Mouse (Mus musculus): ENCODE results near the gene Mxra8. TPM values are rescaled to one million over a fixed set of nuclear protein-coding genes. Genes with fewer than 3 reads are reported as not detected.
A peak's percentile ranks its signal among the peaks of the same experiment; 100 is the strongest.

The Mxra8 gene
- polyA plus RNA-seq, 1 experiment from 2014 or later = 43.6 TPM

DNA sequence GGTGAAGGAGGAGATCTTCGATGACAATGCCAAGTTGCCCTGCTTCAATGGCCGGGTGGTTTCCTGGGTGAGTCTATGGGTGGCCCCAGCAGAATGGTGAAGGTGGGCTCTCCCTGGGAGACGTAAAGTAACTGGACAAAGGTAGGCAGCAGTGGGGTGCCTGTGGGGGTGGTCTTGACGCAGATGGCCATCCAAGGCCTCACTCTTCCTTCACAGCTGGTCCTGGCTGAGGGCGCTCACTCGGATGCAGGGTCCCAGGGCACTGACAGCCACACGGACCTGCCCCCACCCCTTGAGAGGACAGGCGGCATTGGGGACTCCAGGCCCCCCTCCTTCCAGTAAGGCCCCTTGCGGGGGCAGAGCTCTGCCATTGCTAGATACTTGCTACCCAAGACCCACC, 13.9 kb downstream of the Mxra8 start:
- H3K4me1 ChIP-seq = peaks cover 16% of the 10 kb centered on the region
- no peak for DNase-seq (ENCODE audit: low spot score)
- H3K27ac ChIP-seq (replicated peaks) = no peak overlapping the region
- peaks cover 61% of the 10 kb centered on the region for H3K36me3 ChIP-seq (replicated peaks)
- no peaks in the 10 kb centered on the region for H3K27me3 ChIP-seq (replicated peaks; ENCODE audit: low read depth, poor library complexity, severe bottlenecking)
- no peaks in the 10 kb centered on the region for H3K9me3 ChIP-seq
- no peak overlapping the region for H3K4me3 ChIP-seq
- WGBS = 87% methylated on average over 9 of the region's 9 CpGs

DNA sequence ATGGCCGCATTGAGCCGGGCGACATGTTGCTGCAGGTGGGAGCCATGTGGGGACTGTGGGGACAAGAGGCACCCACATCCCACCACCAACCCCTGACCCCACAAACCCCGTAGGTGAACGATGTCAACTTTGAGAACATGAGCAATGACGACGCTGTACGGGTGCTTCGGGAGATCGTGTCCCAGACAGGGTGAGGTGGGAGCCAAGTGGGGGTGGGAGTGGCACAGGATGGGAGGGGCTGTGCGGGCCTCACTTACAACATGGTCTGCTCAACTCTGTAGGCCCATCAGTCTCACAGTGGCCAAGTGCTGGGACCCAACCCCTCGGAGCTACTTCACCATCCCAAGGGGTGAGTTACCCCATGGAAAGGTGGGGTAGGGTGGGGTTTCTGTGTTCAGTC, 15.5 kb downstream of the Mxra8 start:
- DNase-seq (ENCODE audit: low spot score) = no peak
- H3K27me3 ChIP-seq (replicated peaks; ENCODE audit: low read depth, poor library complexity, severe bottlenecking) = no peaks in the 10 kb centered on the region
- peaks cover 76% of the 10 kb centered on the region for H3K36me3 ChIP-seq (replicated peaks)
- no peaks in the 10 kb centered on the region for H3K9me3 ChIP-seq
- H3K27ac ChIP-seq (replicated peaks) = no peak overlapping the region
- H3K4me3 ChIP-seq = no peak overlapping the region
- 96% methylated on average over 12 of the region's 12 CpGs for WGBS
- H3K4me1 ChIP-seq = 0 out of 2 replicates have a peak, but pooled peaks cover 3% of the 10 kb centered on the region

DNA sequence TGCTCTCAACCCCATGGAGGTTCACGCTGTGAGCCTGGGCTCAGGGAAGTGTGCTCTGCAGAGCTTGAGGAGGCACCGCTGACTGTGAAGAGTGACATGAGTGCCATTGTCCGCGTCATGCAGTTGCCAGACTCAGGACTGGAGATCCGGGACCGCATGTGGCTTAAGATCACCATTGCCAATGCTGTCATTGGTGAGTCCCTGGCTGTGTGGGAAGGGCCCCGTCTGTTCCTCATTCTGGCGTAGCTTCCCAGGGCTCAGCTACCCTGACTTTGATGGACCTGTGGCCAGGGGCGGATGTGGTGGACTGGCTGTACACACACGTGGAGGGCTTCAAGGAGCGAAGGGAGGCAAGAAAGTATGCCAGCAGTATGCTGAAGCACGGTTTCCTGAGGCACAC, 16.6 kb downstream of the Mxra8 start:
- DNase-seq (ENCODE audit: low spot score) = no peak

DNA sequence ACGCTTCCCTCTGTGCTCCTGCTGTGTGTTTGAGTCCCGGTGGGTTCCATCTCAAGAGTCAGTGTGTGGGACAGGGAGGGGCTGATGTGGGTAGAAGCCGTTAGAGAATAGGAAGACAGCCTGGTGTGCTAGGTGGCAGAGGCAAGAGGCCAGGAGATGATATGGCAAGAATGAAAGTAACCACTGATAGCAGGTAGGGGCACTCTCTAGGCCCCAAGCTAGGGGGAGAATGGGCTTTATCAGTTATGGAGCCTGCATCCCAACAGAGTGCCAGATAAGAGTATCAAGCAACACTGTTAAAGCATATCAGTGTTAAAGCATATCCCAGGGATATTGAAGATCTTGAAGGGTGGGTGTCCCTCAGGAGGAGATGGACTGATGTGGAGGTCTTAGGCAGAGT, 17.4 kb downstream of the Mxra8 start:
- H3K4me3 ChIP-seq = 0 out of 2 replicates have a peak overlapping the region, but pooled peaks have one; percentile 6
- no peak overlapping the region for H3K27ac ChIP-seq (replicated peaks)
- no peaks in the 10 kb centered on the region for H3K9me3 ChIP-seq
- H3K36me3 ChIP-seq (replicated peaks) = peaks cover 90% of the 10 kb centered on the region
- DNase-seq (ENCODE audit: low spot score) = no peak
- no peaks in the 10 kb centered on the region for H3K27me3 ChIP-seq (replicated peaks; ENCODE audit: low read depth, poor library complexity, severe bottlenecking)
- no peaks in the 10 kb centered on the region for H3K4me1 ChIP-seq
- WGBS = 90% methylated on average over 3 of the region's 3 CpGs

More for the DNA sequence above, 16.6 kb downstream of the Mxra8 start:
- Histone ChIP-seq H3K9me3 (no peaks in the 10 kb centered on the region), H3K36me3 (replicated peaks) (peaks cover 84% of the 10 kb centered on the region), H3K27me3 (replicated peaks; ENCODE audit: low read depth, poor library complexity, severe bottlenecking) (no peaks in the 10 kb centered on the region), H3K4me1 (0 out of 2 replicates have a peak, but pooled peaks cover 3% of the 10 kb centered on the region), H3K27ac (replicated peaks) (no peak overlapping the region), H3K4me3 (no peak overlapping the region)
- 91% methylated on average over 12 of the region's 12 CpGs for WGBS

DNA sequence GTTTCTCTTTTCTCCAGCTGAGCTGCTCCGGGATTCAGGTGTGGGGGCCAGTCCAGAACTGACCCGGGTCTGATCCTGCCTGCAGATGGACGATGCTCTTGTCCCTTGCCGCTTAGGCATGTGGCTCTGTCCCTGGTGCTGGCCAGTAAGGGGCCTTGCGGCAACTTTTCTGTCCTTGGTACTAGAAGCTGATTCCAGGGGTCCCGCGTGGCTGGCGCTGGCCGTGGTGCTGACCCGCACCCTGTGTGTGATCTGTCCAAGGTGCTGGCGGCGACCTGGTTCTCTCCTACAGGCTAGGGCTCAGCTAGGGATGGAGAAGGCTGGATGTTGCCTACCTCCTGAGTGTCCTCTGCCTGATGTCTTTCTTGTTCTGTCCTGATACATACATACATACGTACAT, 19.8 kb downstream of the Mxra8 start:
- no peak overlapping the region for H3K4me3 ChIP-seq
- H3K9me3 ChIP-seq = no peaks in the 10 kb centered on the region
- H3K4me1 ChIP-seq = no peaks in the 10 kb centered on the region
- 20% methylated on average over 13 of the region's 13 CpGs for WGBS
- H3K27ac ChIP-seq (replicated peaks) = no peak overlapping the region
- no peaks in the 10 kb centered on the region for H3K27me3 ChIP-seq (replicated peaks; ENCODE audit: low read depth, poor library complexity, severe bottlenecking)
- DNase-seq (ENCODE audit: low spot score) = peak; percentile 92
- H3K36me3 ChIP-seq (replicated peaks) = peaks cover 75% of the 10 kb centered on the region

DNA sequence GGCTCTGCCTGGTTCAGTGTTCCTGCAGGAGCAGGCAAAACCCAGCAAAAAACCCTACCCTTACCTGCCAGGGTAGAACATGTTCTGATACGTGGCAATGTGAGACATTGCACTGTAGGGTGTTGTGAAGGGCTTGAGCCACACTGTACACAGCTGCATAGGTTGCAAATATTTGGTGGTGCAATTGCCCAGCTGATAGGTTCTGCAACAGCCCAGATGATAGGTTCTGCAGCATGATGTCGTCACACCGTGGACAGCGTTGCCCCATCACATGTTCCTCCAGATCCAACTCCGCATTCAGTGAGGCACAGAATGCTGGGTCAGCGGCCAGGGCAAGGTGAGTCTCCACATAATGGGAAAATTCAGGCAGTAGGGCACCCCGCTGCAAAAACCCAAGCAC, 22.3 kb downstream of the Mxra8 start:
- Histone ChIP-seq H3K27ac (replicated peaks) (no peak overlapping the region), H3K4me3 (no peak overlapping the region), H3K27me3 (replicated peaks; ENCODE audit: low read depth, poor library complexity, severe bottlenecking) (no peaks in the 10 kb centered on the region), H3K4me1 (no peaks in the 10 kb centered on the region), H3K9me3 (no peaks in the 10 kb centered on the region), H3K36me3 (replicated peaks) (peaks cover 75% of the 10 kb centered on the region)
- 91% methylated on average over 7 of the region's 7 CpGs for WGBS
- DNase-seq (ENCODE audit: low spot score) = no peak

DNA sequence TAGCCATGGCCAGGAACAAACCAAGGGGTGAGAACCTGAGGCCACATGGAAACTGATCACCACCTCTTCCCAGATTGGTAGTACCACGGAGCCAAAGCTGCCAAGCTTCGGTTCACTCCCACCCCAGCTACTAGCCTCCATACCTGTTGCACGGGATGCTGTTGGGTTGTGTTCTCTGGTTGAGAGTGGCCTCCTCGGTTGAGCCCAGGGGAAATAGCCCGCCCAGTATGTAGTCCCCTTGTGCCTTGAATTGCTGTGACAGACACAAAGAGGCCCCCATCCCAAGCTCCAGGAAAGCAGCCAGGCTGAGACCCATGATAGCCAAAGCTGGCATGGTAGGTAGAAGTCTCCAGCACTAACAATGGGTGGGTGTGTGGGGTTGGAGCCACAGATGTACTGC, 23.5 kb downstream of the Mxra8 start, which contains the start of gene Tas1r3:
TSS of gene Tas1r3 (minus strand) at position 362 of the 400 bp plus-strand sequence.
- Histone ChIP-seq H3K4me1 (no peaks in the 10 kb centered on the region), H3K9me3 (no peaks in the 10 kb centered on the region)
- no peak for DNase-seq (ENCODE audit: low spot score)

DNA sequence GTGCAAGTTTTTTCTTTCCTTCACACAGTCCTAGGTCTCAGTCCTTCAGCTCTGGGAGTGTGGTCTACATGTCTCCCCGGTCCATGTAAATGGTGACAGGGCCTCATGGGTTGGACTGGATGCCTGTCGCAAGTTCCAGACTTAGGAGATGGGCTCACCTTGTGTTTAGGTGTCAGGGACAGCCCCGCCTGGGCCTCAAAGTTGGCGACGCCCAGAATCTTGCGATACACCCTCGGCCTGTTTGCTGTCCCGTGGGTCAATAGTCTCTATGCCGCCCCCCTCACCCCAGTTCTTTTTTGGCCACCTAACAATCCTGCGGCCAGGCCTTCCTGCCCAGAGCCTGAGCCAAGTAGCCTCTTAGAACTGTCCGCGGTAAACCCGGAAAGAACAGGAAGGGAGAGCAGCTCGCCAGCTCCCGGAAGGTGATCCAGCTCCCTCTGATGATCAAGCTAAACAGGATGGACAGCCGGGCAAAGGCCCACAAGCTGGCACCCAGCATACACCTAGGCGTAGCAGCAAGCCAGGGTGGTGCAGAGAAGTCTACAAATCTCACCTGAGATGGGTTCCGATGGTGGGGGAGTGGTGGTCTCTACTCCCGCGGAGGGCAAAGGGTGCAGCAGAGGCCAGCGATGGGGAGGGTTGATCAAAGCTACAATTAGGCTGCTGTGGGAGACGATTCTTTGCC, 29.3 kb downstream of the Mxra8 start:
- Histone ChIP-seq H3K4me1 (peaks cover 27% of the 10 kb centered on the region), H3K27ac (replicated peaks) (peak overlapping the region; percentile 86), H3K36me3 (replicated peaks) (peaks cover 58% of the 10 kb centered on the region), H3K9me3 (no peaks in the 10 kb centered on the region), H3K27me3 (replicated peaks; ENCODE audit: low read depth, poor library complexity, severe bottlenecking) (no peaks in the 10 kb centered on the region), H3K4me3 (peak overlapping the region; percentile 88)
- 10% methylated on average over 22 of the region's 22 CpGs for WGBS
- DNase-seq (ENCODE audit: low spot score) = no peak

More for the DNA sequence above, 23.5 kb downstream of the Mxra8 start, which contains the start of gene Tas1r3:
- WGBS = 81% methylated on average over 5 of the region's 5 CpGs
- Histone ChIP-seq H3K36me3 (replicated peaks) (peaks cover 66% of the 10 kb centered on the region), H3K27me3 (replicated peaks; ENCODE audit: low read depth, poor library complexity, severe bottlenecking) (no peaks in the 10 kb centered on the region), H3K4me3 (no peak within 1 kb of the TSS), H3K27ac (replicated peaks) (no peak within 1 kb of the TSS)

DNA sequence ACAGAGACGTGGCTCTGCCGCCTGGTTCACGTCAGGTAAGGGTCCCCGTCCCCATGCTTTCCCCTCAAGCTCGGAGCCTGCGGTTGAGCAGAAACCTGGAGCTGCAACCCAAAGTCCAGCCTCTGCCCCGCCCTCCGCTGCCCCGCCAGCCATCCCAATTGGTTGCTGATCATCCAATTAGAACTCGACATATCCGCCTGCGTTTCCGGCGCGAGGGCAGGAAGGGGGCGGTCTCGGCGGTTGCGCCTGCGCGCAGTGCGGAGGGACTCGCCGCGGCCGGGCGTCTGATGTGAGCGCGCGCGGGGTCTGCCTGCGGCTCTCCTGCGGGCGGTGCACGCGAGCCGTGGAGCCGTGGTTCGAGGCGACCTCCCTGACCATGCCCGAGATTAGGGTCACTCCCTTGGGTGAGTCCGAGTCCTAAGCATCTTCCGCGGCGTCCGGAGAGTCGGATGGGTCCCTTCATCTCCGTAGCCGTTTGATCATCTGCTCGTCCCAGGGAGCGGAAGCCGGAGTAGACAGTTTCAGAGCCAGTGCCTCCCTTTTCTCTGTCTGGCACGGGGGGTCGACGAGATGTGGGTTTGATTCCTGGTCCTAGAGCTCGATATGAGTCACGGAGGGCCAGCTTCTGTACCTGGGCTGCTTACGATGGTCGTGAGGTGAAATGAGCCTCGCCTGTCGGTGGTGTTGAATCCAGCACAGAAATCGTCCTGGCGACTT, 30.0 kb downstream of the Mxra8 start, which contains the start of the genes Cptp and Ints11:
TSS of gene Cptp (minus strand) at position 124 of the 717 bp plus-strand sequence.
TSS of gene Ints11 (plus strand) at position 230 of the 717 bp plus-strand sequence.
- H3K4me3 ChIP-seq = peak within 1 kb of the TSS; percentile 88
- peak within 1 kb of the TSS; percentile 86 for H3K27ac ChIP-seq (replicated peaks)
- no peaks in the 10 kb centered on the region for H3K27me3 ChIP-seq (replicated peaks; ENCODE audit: low read depth, poor library complexity, severe bottlenecking)
- peaks cover 27% of the 10 kb centered on the region for H3K4me1 ChIP-seq
- peak; percentile 98 for DNase-seq (ENCODE audit: low spot score)
- peaks cover 61% of the 10 kb centered on the region for H3K36me3 ChIP-seq (replicated peaks)
- H3K9me3 ChIP-seq = no peaks in the 10 kb centered on the region
- under 1% methylated on average over 63 of the region's 63 CpGs for WGBS

DNA sequence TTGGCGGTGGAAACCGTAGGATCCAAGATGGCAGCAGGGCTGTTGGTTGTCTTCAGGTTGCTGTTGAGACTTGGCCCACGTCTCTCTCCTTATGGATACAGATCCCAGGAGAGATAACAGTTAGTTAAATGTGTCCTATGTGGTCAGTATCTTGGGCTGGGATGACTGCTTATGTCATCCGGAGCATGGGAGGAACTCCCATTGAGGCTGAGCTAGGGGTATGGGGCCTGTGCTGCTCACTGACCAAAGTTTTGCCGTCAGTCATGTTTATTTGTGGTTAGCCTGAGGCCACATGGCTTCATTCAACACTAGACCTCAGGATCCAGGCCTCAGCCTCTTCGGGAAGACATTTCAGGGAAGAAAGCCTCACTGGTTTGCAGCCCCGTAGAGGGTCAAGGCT, 31.9 kb downstream of the Mxra8 start:
- Histone ChIP-seq H3K4me3 (no peak overlapping the region), H3K27me3 (replicated peaks; ENCODE audit: low read depth, poor library complexity, severe bottlenecking) (no peaks in the 10 kb centered on the region), H3K27ac (replicated peaks) (no peak overlapping the region), H3K4me1 (peaks cover 27% of the 10 kb centered on the region), H3K9me3 (no peaks in the 10 kb centered on the region), H3K36me3 (replicated peaks) (peaks cover 61% of the 10 kb centered on the region)
- DNase-seq (ENCODE audit: low spot score) = no peak
- WGBS = 92% methylated on average over 7 of the region's 7 CpGs

DNA sequence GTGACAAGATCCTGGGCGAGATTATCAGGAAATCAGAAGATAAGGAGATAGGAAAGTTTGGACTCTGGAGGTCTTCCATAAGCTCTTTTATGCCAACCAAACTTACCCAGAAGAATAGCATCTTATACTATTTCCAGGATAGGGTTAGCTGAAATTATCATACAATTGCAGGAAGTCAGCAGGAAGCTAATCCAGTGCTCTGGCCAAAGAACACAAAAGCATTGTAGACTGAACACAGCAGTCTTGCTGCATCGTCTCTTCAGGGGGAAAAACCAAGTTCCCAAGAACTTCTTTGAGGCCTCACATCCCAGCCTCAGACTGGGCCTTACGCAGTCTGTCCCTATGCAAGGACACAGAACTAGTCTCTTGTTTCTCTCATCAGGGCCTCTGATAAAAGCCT, 44.1 kb downstream of the Mxra8 start:
- Histone ChIP-seq H3K4me1 (no peaks in the 10 kb centered on the region), H3K9me3 (no peaks in the 10 kb centered on the region), H3K36me3 (replicated peaks) (peaks cover 89% of the 10 kb centered on the region), H3K27ac (replicated peaks) (no peak overlapping the region), H3K27me3 (replicated peaks; ENCODE audit: low read depth, poor library complexity, severe bottlenecking) (no peaks in the 10 kb centered on the region), H3K4me3 (no peak overlapping the region)
- no peak for DNase-seq (ENCODE audit: low spot score)
- WGBS = 85% methylated on average over 3 of the region's 3 CpGs

DNA sequence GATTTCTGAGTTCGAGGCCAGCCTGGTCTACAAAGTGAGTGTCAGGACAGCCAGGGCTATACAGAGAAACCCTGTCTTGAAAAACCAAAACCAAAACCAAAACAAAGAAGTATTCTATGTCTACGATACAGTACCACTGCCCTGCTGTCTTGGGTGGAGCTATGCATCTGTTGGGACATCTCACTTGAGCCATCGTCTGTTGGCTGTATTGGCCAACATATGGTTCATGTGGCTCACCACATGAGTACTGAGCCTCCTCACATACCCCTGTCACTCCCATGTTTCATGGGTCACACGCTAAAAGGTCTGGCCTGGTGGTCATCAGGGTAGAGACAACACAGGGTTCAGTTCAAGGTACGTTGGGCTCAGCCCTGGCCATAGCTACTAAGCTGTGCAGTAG, 46.9 kb downstream of the Mxra8 start:
- Histone ChIP-seq H3K36me3 (replicated peaks) (peaks cover 84% of the 10 kb centered on the region), H3K9me3 (no peaks in the 10 kb centered on the region), H3K27ac (replicated peaks) (no peak overlapping the region), H3K27me3 (replicated peaks; ENCODE audit: low read depth, poor library complexity, severe bottlenecking) (no peaks in the 10 kb centered on the region), H3K4me1 (peaks cover 14% of the 10 kb centered on the region), H3K4me3 (no peak overlapping the region)
- WGBS = 92% methylated on average over 5 of the region's 5 CpGs
- no peak for DNase-seq (ENCODE audit: low spot score)

DNA sequence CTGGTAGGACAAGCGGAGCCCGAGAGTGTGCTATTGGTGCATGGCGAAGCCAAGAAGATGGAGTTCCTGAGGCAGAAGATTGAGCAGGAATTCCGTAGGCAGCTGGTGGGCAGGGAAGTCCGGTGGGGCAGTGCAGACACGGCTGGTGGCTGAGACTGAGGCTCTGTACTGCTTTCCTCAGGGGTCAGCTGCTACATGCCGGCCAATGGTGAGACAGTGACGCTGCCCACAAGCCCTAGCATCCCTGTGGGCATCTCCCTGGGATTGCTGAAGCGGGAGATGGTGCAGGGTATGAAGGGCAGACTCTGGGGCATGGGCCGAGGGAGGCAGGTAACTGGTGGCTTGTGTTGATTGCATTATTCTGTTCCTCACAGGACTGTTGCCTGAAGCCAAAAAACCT, 48.2 kb downstream of the Mxra8 start:
- Histone ChIP-seq H3K36me3 (replicated peaks) (peaks cover 75% of the 10 kb centered on the region), H3K27me3 (replicated peaks; ENCODE audit: low read depth, poor library complexity, severe bottlenecking) (no peaks in the 10 kb centered on the region), H3K4me1 (peaks cover 18% of the 10 kb centered on the region), H3K9me3 (no peaks in the 10 kb centered on the region), H3K27ac (replicated peaks) (no peak overlapping the region), H3K4me3 (no peak overlapping the region)
- WGBS = 87% methylated on average over 10 of the region's 10 CpGs
- no peak for DNase-seq (ENCODE audit: low spot score)
